Mouse (Mus musculus) lung, postnatal 0 days (tissue): ENCODE measurements around the gene Pacsin1.

ENCODE experiments used
- CTCF ChIP-seq: IDR thresholded peaks from 2 replicates; pipeline ENCODE4 v1.5.1; 2016; ENCODE audit warnings: antibody characterized with exemption, mild to moderate bottlenecking
- EP300 ChIP-seq: IDR thresholded peaks from 2 replicates; pipeline ENCODE4 v1.6.1; 2016; ENCODE audit warnings: antibody characterized with exemption, mild to moderate bottlenecking, control low read depth

GRCm38 (mm10) chr17:27658767-27659166 is 3.5 kb downstream of the Pacsin1 start:
- TF ChIP-seq CTCF = no peak
- no peak for TF ChIP-seq EP300
